8 mouse cellular contexts compared by ENCODE assay signal in genomic region chr5:135494183-135494910, GRCm38 (mm10). TPM values are rescaled to one million over a fixed set of nuclear protein-coding genes. Genes with fewer than 3 reads are reported as not detected.
A peak's percentile ranks its signal among the peaks of the same experiment; 100 is the strongest.
DNase-seq lines count a peak whose midpoint lies in the region; ATAC-seq lines count a peak whose summit lies in the region.

No protein-coding gene starts in this region.

- H3K27me3 ChIP-seq in limb, embryonic 11.5 days (ENCODE audit: control insufficient read depth, insufficient read depth, low read length) = no peaks in the 10 kb centered on the region
- no peaks in the 10 kb centered on the region for H3K27me3 ChIP-seq in limb, embryonic 10.5 days (ENCODE audit: low read depth, poor library complexity, severe bottlenecking)

- no peaks in the 10 kb centered on the region; the same call in 1 of the 2 replicates for H3K36me3 ChIP-seq in limb, embryonic 11.5 days (ENCODE audit: control insufficient read depth, insufficient read depth, low read length)
- H3K36me3 ChIP-seq in limb, embryonic 10.5 days = no peaks in the 10 kb centered on the region

- ATAC-seq in limb, embryonic 11.5 days (ENCODE audit: insufficient number of reproducible peaks, low FRiP score, low TSS enrichment, low read depth) = no peak

- H3K9me3 ChIP-seq in limb, embryonic 11.5 days (ENCODE audit: control insufficient read depth, low read length) = no peaks in the 10 kb centered on the region
- H3K9me3 ChIP-seq in limb, embryonic 10.5 days (replicated peaks) = no peaks in the 10 kb centered on the region

- no peak overlapping the region for H3K4me3 ChIP-seq in limb, embryonic 11.5 days (ENCODE audit: low read depth, low read length)
- no peak overlapping the region for H3K4me3 ChIP-seq in limb, embryonic 10.5 days

- no peak overlapping the region for H3K9ac ChIP-seq in limb, embryonic 11.5 days (ENCODE audit: low read length)

- no peak overlapping the region for H3K27ac ChIP-seq in limb, embryonic 11.5 days (replicated peaks; ENCODE audit: low read depth, low read length)
- no peak overlapping the region for H3K27ac ChIP-seq in limb, embryonic 10.5 days

- H3K4me2 ChIP-seq in limb, embryonic 11.5 days (ENCODE audit: low read depth, severe bottlenecking) = no peak overlapping the region

- 85% methylated on average over 13 of the region's 13 CpGs for WGBS in limb, embryonic 11.5 days
- WGBS in limb, embryonic 10.5 days = 89% methylated on average over 13 of the region's 13 CpGs

- peak; percentile 36 for DNase-seq in adrenal gland, adult 2 months
- DNase-seq in adrenal gland, postnatal 4 days (ENCODE audit: low spot score in 2 of 2) = no peak
- peak; percentile 41 for DNase-seq in limb, embryonic 11.5 days (ENCODE audit: low spot score)
- no peak for DNase-seq in limb, embryonic 10.5 days (ENCODE audit: low spot score)
- DNase-seq in embryo, embryonic 11 days = peak; percentile 26
- DNase-seq in kidney, postnatal 4 days = peak; percentile 68 to 72
- peak; percentile 45 for DNase-seq in testis, postnatal 14 days (ENCODE audit: low spot score)
- no peak for DNase-seq in cerebellum, adult 11 months

- H3K4me1 ChIP-seq in limb, embryonic 11.5 days (ENCODE audit: control insufficient read depth, insufficient read depth, low read length) = 0 out of 2 replicates have a peak, but pooled peaks cover 3% of the 10 kb centered on the region
- peaks cover 9% of the 10 kb centered on the region for H3K4me1 ChIP-seq in limb, embryonic 10.5 days

RNA-seq across cellular contexts. Expression of gene Hip1, which starts 50.6 kb away (rescaled TPM):
- total RNA-seq in adrenal gland, adult 2 months (2021) = 10 to 100 TPM; 17.2 to 26.7 TPM
- polyA plus RNA-seq in adrenal gland, adult 2 months (2012; rRNA removed) = 19.4 and 20.5 TPM in 2 replicates
- total RNA-seq in adrenal gland, postnatal 4 days (2021) = 10 to 100 TPM; 44.4 TPM
- 35.2 and 39.4 TPM in 2 replicates for polyA plus RNA-seq in limb, embryonic 11.5 days (2014; fragmentation: Nextera tagmentation; extraction: Ambion mirVana)
- polyA plus RNA-seq in limb, embryonic 10.5 days (2016; fragmentation: Nextera tagmentation; extraction: Ambion mirVana) = 46.1 and 49.1 TPM in 2 replicates

Comparison
In these comparisons a context has a peak if more than half of its experiments do, and no peak if none do; other contexts are left out.
1. DNase-seq: peak in adrenal gland, adult 2 months (single experiment), limb, embryonic 11.5 days (single experiment), embryo, embryonic 11 days (single experiment), kidney, postnatal 4 days (2 of 2) and testis, postnatal 14 days (single experiment); none in adrenal gland, postnatal 4 days (0 of 2), limb, embryonic 10.5 days (single experiment) and cerebellum, adult 11 months (single experiment).